Mouse (Mus musculus) ES-E14 (cell line): ENCODE results near the gene Rb1.

ENCODE experiments used
- HCFC1 ChIP-seq: IDR thresholded peaks from 2 replicates; pipeline ENCODE4 v1.6.1; 2012; ENCODE audit warnings: low read length, inconsistent platforms, borderline replicate concordance; ENCODE audit not compliant: insufficient read depth
- MAFK ChIP-seq: IDR thresholded peaks from 2 replicates; pipeline ENCODE4 v1.6.1; 2014; ENCODE audit warnings: mild to moderate bottlenecking, low read depth, low read length, inconsistent platforms; ENCODE audit not compliant: insufficient read depth
- ZNF384 ChIP-seq: IDR thresholded peaks from 2 replicates; pipeline ENCODE4 v1.6.1; 2012; ENCODE audit warnings: low read depth, low read length, inconsistent platforms

- TF ChIP-seq MAFK: no peak
- TF ChIP-seq HCFC1: no peak
- TF ChIP-seq ZNF384: no peak
These were observed 94.2 kb downstream of the Rb1 start for GRCm38 (mm10) chr14:73231286-73231982.
